Mouse (Mus musculus): Measurements from ENCODE around the gene Nos1ap. TPM values are rescaled to one million over a fixed set of nuclear protein-coding genes. Genes with fewer than 3 reads are reported as not detected.

The Nos1ap gene
- polyA plus RNA-seq, 1 experiment from 2014 or later, result 6.8 TPM

DNA sequence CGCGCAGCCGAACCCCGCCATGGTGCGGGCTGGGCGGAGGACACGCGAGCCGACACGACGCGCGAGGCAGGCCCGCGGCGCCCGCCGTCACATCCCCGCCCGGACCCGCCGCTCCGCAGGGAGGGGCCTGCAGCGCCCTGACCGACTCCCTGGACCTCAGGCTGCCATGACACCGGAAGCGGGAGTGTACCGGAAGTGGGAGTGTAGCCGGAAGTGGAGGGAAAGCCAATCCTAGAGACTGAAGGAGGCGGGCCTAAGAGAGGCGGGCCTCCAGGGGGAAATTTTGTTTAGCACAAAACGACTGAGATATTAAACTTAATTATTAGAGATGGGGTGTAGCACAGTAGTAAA, 334.1 kb downstream of the Nos1ap start:
- Histone ChIP-seq H3K9me3 (ENCODE audit: control insufficient read depth, low read length) (no peaks in the 10 kb centered on the region), H3K36me3 (ENCODE audit: control insufficient read depth, insufficient read depth, low read length) (no peaks in the 10 kb centered on the region), H3K27me3 (ENCODE audit: control insufficient read depth, insufficient read depth, low read length) (no peaks in the 10 kb centered on the region), H3K27ac (replicated peaks) (peak overlapping the region; percentile 45; the same call in 1 of the 2 replicates), H3K4me2 (replicated peaks; ENCODE audit: low read depth) (peak overlapping the region; percentile 66), H3K4me3 (ENCODE audit: low read depth, low read length) (peak overlapping the region; percentile 66), H3K9ac (ENCODE audit: low read length) (peak overlapping the region; percentile 83), H3K4me1 (replicated peaks; ENCODE audit: control insufficient read depth, insufficient read depth) (no peaks in the 10 kb centered on the region)
- ATAC-seq (ENCODE audit: low FRiP score, low TSS enrichment), result peak; percentile 100
- no peak for TF ChIP-seq EP300 (optimal IDR thresholded peaks at IDR 0.05)
- TF ChIP-seq CTCF (IDR thresholded peaks at IDR 0.05; ENCODE audit: low read depth), result no peak
- DNase-seq (ENCODE audit: low spot score), result peak; percentile 87
- 5% methylated on average over 32 of the region's 32 CpGs for WGBS

GRCm38 (mm10) chr1:170254893-170255559, 334.6 kb downstream of the Nos1ap start:
- Histone ChIP-seq H3K36me3 (ENCODE audit: control insufficient read depth, insufficient read depth, low read length) (no peaks in the 10 kb centered on the region), H3K4me2 (replicated peaks; ENCODE audit: low read depth) (peak overlapping the region; percentile 66), H3K9me3 (ENCODE audit: control insufficient read depth, low read length) (no peaks in the 10 kb centered on the region), H3K4me1 (replicated peaks; ENCODE audit: control insufficient read depth, insufficient read depth) (no peaks in the 10 kb centered on the region), H3K4me3 (ENCODE audit: low read depth, low read length) (peak overlapping the region; percentile 66), H3K27ac (replicated peaks) (peak overlapping the region; percentile 45; the same call in 1 of the 2 replicates), H3K9ac (ENCODE audit: low read length) (peak overlapping the region; percentile 83), H3K27me3 (ENCODE audit: control insufficient read depth, insufficient read depth, low read length) (no peaks in the 10 kb centered on the region)
- no peak for TF ChIP-seq EP300 (optimal IDR thresholded peaks at IDR 0.05)
- no peak for TF ChIP-seq CTCF (IDR thresholded peaks at IDR 0.05; ENCODE audit: low read depth)
- DNase-seq (ENCODE audit: low spot score) (no peak), ATAC-seq (ENCODE audit: low FRiP score, low TSS enrichment) (peak; percentile 60; the same call in 1 of the 2 replicates)
- WGBS, result 30% methylated on average over 29 of the region's 30 CpGs

Other genes with a start within 250 kb of the Nos1ap start
- gene Olfml2b, start 54.7 kb upstream of the Nos1ap start, polyA plus RNA-seq (2015; fragmentation: Nextera tagmentation; extraction: Ambion mirVana), result 31.8 and 33.6 TPM in 2 replicates